Mouse (Mus musculus) lung, embryonic 16.5 days (tissue): Measurements from ENCODE around the gene Fbxw10. TPM values are rescaled to one million over a fixed set of nuclear protein-coding genes. Genes with fewer than 3 reads are reported as not detected.

Experiments used
- ATAC-seq: fragments of 200-750 bp; cut with Nextera tagmentation; 2 replicates; pipeline ENCODE4 v1.8.0; 2017; ENCODE audit warnings: low read depth, mild to moderate bottlenecking, moderate library complexity
- H3K27ac ChIP-seq: fragments of 300-500 bp; sonication (generic); 2 replicates; pipeline ENCODE4 v1.5.1; 2014; ENCODE audit warnings: mild to moderate bottlenecking, control low read depth, low read length
- H3K27me3 ChIP-seq: fragments of 300-500 bp; sonication (generic); 2 replicates; pipeline ENCODE4 v1.6.1; 2014; ENCODE audit warnings: low read depth, low read length, mixed read lengths; ENCODE audit not compliant: control insufficient read depth, insufficient read depth
- H3K36me3 ChIP-seq: fragments of 300-500 bp; sonication (generic); 2 replicates; pipeline ENCODE4 v1.6.1; 2014; ENCODE audit warnings: low read length; ENCODE audit not compliant: control insufficient read depth, insufficient read depth
- H3K4me1 ChIP-seq: fragments of 300-500 bp; sonication (generic); replicated peaks from 2 replicates; pipeline ENCODE4 v1.6.1; 2014; ENCODE audit warnings: low read length, mixed read lengths; ENCODE audit not compliant: control insufficient read depth, insufficient read depth
- H3K4me2 ChIP-seq: fragments of 300-500 bp; sonication (generic); 2 replicates; pipeline ENCODE4 v1.6.1; 2014; ENCODE audit warnings: low read depth, low read length, control low read depth
- H3K4me3 ChIP-seq: fragments of 300-500 bp; sonication (generic); 2 replicates; pipeline ENCODE4 v1.5.1; 2014; ENCODE audit warnings: mild to moderate bottlenecking, low read length, control low read depth
- H3K9ac ChIP-seq: fragments of 300-500 bp; sonication (generic); 2 replicates; pipeline ENCODE4 v1.6.1; 2014; ENCODE audit warnings: low read length, control low read depth
- H3K9me3 ChIP-seq: fragments of 300-500 bp; sonication (generic); 2 replicates; pipeline ENCODE4 v1.6.1; 2016; ENCODE audit warnings: low read length; ENCODE audit not compliant: control insufficient read depth
- WGBS: fragments of 180-500 bp; shearing (Covaris S2); extraction: QIAGEN DNeasy Blood & Tissue Kit; methylation state at CpG from one replicate; pipeline ENCODE4 v1.1.7; 2014; 5-methylcytosine and 5-hydroxymethylcytosine counted together
- polyA plus RNA-seq: library from polyadenylated mRNA; unstranded; fragments of >200 nt; fragmentation: Nextera tagmentation; extraction: Ambion mirVana; gene quantifications from 2 replicates; pipeline ENCODE4 v1.2.1, GENCODE M21; 2015

The Fbxw10 gene
- polyA plus RNA-seq, 1 experiment from 2014 or later, result 0.40 TPM

DNA sequence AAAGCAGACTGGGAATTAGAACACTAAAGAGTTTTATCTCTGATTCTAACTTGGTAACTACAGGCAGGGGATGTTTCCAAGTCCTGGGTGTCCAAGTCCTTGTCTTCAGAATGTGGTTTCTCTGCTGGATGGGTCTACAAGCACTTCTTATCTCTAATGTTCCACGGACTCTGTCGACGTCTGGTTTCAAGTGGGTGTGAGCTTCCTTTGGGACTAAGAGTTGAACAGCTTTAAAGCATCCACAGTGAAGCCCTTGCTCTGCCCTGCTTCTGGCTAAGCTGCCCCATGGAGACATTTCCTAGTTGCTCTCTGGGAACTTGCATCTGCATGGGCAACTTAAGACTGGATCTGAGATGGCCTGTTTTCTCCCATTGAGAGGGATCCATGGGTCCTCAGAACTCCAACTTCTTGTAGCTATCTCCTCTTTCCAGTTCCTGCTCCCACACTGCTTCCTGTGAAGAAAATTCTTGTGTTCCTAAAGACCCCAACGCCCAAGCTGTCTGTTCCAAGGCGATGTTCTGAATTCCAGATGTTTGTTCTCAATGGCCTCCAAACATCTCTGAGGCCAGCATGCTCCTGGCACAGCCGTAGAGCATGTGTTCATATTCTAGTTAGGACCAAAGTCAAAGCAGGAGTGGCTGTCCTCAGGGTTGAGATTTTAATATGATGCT is 77.4 kb downstream of the Fbxw10 start:
- WGBS, result 46% methylated on average over 6 of the region's 6 CpGs
- H3K27ac ChIP-seq, result peak overlapping the region; percentile 31; the same call in 1 of the 2 replicates
- no peak overlapping the region for H3K9ac ChIP-seq
- H3K9me3 ChIP-seq, result no peaks in the 10 kb centered on the region; the same call in 1 of the 2 replicates
- ATAC-seq, result no peak
- peaks cover 9% of the 10 kb centered on the region for H3K4me1 ChIP-seq
- H3K27me3 ChIP-seq, result no peaks in the 10 kb centered on the region
- no peaks in the 10 kb centered on the region for H3K36me3 ChIP-seq
- H3K4me2 ChIP-seq, result no peak overlapping the region
- H3K4me3 ChIP-seq, result no peak overlapping the region

Other genes starting within 250 kb of the Fbxw10 start
- 10.6 and 11.8 TPM in 2 replicates for gene Lrrc75a, start 198.5 kb upstream of the Fbxw10 start, polyA plus RNA-seq
- gene Mmgt2, start 198.4 kb upstream of the Fbxw10 start, polyA plus RNA-seq, result 34.6 and 38.1 TPM in 2 replicates
- 5.4 and 5.8 TPM in 2 replicates for gene Zfp287, start 115.2 kb upstream of the Fbxw10 start, polyA plus RNA-seq
- gene Gm10428, start 94.0 kb upstream of the Fbxw10 start, polyA plus RNA-seq, result not detected in 2 replicates
- 14.8 and 14.9 TPM in 2 replicates for gene Zfp286, start 57.6 kb upstream of the Fbxw10 start, polyA plus RNA-seq
- 23.2 and 25.0 TPM in 2 replicates for gene Trim16, start 26.8 kb upstream of the Fbxw10 start, polyA plus RNA-seq
- gene Tvp23b, start 32.4 kb downstream of the Fbxw10 start, polyA plus RNA-seq, result 79.5 TPM in 2 replicates
- gene Cdrt4, start 104.1 kb downstream of the Fbxw10 start, polyA plus RNA-seq, result 0.21 and 0.52 TPM in 2 replicates
- gene Tekt3, start 214.6 kb downstream of the Fbxw10 start, polyA plus RNA-seq, result 0.31 and 0.41 TPM in 2 replicates